Mouse (Mus musculus) spleen, adult 2 months (tissue): Measurements from ENCODE around the gene Trim12a. TPM values are rescaled to one million over a fixed set of nuclear protein-coding genes. Genes with fewer than 3 reads are reported as not detected.

Source experiments
- polyA plus RNA-seq: library from polyadenylated mRNA; depleted of rRNA; stranded (reverse); fragments of >200 nt; gene quantifications from 2 replicates; pipeline ENCODE4 v1.2.3, GENCODE M21; 2012; rRNA removed

The Trim12a gene
- polyA plus RNA-seq, 1 experiment, result 7.5 TPM

Other genes starting within 250 kb of the Trim12a start
- not detected in 2 replicates for gene Olfr644, start 243.6 kb downstream of the Trim12a start, polyA plus RNA-seq
- gene Olfr645, start 230.0 kb downstream of the Trim12a start, polyA plus RNA-seq, result not detected in 2 replicates
- gene Olfr646, start 210.6 kb downstream of the Trim12a start, polyA plus RNA-seq, result 0.08 TPM in 1 of 2 replicates, not detected in the other
- not detected in 2 replicates for gene Ubqln5, start 185.6 kb downstream of the Trim12a start, polyA plus RNA-seq
- not detected in 2 replicates for gene Olfr643, start 178.1 kb downstream of the Trim12a start, polyA plus RNA-seq
- not detected in 2 replicates for gene Ubqln3, start 172.2 kb downstream of the Trim12a start, polyA plus RNA-seq
- gene Ubqlnl, start 164.9 kb downstream of the Trim12a start, polyA plus RNA-seq, result not detected in 2 replicates
- gene Olfm5, start 150.6 kb downstream of the Trim12a start, polyA plus RNA-seq, result not detected in 2 replicates
- not detected in 2 replicates for gene Olfr648, start 132.1 kb downstream of the Trim12a start, polyA plus RNA-seq
- gene Olfr649, start 119.5 kb downstream of the Trim12a start, polyA plus RNA-seq, result not detected in 2 replicates
- 0.34 and 0.36 TPM in 2 replicates for gene Trim6, start 96.7 kb downstream of the Trim12a start, polyA plus RNA-seq
- gene Trim34a, start 71.0 kb downstream of the Trim12a start, polyA plus RNA-seq, result 13.5 and 14.5 TPM in 2 replicates
- gene Trim5, start 27.4 kb downstream of the Trim12a start, polyA plus RNA-seq, result 1.7 and 1.8 TPM in 2 replicates
- gene Trim34b, start 14.0 kb upstream of the Trim12a start, polyA plus RNA-seq, result 5.7 and 6.7 TPM in 2 replicates
- 4.9 and 5.0 TPM in 2 replicates for gene Trim12c, start 37.9 kb upstream of the Trim12a start, polyA plus RNA-seq
- 2.8 and 3.5 TPM in 2 replicates for gene Trim30b, start 54.4 kb upstream of the Trim12a start, polyA plus RNA-seq
- gene Trim30c, start 85.4 kb upstream of the Trim12a start, polyA plus RNA-seq, result 0.49 and 0.51 TPM in 2 replicates
- 8.1 and 8.8 TPM in 2 replicates for gene Trim30a, start 149.7 kb upstream of the Trim12a start, polyA plus RNA-seq
- gene Trim30d, start 192.4 kb upstream of the Trim12a start, polyA plus RNA-seq, result 2.8 and 2.9 TPM in 2 replicates
- gene Olfr651, start 234.7 kb upstream of the Trim12a start, polyA plus RNA-seq, result not detected in 2 replicates
- gene Olfr652, start 245.4 kb upstream of the Trim12a start, polyA plus RNA-seq, result not detected in 2 replicates